Mouse (Mus musculus): ENCODE data around the gene Samd14. TPM values are rescaled to one million over a fixed set of nuclear protein-coding genes. Genes with fewer than 3 reads are reported as not detected.
"Not testable (repeated sequence)": the region's sequence is repeated elsewhere in the genome, so short reads cannot be mapped to it uniquely, and the experiment has no call there.

Samd14 gene
- total RNA-seq, 2 experiments from 2014 or later: 38.2 to 42.8 TPM

DNA sequence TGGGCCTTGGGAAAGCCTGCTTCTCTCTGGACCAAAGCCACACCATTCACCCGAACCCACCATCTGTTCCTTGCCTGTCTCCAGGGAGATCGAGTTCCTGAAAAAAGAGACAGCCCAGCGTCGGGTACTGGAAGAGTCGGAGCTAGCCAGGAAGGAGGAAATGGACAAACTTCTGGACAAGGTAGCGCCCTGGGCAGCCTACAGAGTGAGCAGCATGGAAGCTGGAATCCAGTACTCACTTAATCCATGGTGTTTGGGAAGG is 4.8 kb upstream of the Samd14 start:
- DNase-seq (ENCODE audit: low spot score in 2 of 2): peak in 1 of 2 experiments; percentile 57

DNA sequence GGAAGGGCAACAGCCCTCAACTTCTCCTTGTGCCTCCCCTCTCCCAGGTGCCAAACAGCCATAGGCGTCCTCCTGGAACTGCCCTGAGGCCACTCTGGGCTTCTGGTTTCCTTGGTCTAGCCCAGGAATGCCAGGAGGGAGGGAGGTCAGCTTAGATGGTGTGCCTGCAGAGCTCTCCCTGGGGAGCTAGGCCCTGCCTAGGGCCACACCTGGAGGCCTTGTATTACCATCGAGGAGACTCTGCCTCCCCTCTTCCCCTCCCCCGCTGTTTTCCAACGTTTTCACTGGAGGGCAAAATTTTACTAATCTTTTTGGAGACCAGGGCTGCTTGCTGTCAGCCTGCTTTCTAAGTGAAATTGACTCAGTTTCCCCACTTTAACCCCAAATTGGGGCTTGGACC is 3.6 kb upstream of the Samd14 start:
- DNase-seq (ENCODE audit: low spot score in 2 of 2): no peak

DNA sequence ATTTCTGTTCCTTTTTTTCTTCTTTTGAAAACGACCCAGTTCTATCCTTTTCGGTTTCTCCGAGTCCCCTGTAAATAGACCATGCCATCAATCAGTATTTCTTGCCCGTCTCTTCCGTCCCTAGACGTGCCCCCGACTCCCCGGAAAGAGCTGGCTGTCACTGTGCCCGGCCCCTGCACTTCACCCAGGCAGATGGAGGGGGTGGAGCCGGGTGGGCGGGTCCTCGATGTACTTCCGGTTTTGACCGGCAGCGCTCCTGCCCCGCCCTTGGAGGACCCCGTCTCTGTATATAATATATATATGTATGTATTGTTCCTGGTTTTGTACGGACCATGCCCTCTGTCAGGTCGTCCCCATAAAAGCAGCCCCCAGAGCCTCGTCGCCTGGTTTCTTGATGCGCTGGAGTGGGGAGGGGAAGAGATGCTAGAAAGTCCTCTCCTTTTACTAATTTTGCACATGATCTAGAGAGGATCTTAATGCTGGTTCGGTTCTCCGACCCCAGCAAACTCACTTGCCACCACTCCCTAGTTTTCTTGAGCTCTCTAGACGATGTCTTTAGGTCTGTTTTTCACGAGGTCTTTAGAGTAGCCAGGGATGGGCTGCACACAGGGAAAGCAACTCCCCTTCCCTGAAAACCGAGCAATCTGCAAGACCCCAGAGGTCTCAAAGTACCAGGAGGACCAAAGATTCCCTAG is 3.0 kb upstream of the Samd14 start:
- DNase-seq (ENCODE audit: low spot score in 2 of 2): peak in 1 of 2 experiments; percentile 70

DNA sequence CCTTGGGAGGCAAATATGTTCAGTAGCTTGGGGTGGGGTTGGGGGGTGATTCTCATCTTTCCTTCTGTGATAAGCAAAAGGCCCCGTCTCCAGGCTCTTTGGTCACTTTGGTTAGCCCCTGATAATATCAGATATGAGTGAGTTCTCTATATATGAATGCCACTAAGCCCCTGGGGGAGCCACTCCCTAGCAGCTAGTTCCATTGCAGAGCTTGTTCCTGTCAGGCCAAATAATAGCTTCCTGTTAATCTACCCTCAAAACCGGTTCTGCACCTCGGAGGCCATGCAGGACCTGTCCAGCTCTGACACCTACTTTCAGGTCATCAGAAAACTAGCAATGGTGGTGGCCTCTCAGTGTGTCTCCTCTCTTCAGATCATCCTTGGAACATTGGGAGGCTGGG is 2.3 kb upstream of the Samd14 start:
- no peak for DNase-seq (ENCODE audit: low spot score in 2 of 2)

DNA sequence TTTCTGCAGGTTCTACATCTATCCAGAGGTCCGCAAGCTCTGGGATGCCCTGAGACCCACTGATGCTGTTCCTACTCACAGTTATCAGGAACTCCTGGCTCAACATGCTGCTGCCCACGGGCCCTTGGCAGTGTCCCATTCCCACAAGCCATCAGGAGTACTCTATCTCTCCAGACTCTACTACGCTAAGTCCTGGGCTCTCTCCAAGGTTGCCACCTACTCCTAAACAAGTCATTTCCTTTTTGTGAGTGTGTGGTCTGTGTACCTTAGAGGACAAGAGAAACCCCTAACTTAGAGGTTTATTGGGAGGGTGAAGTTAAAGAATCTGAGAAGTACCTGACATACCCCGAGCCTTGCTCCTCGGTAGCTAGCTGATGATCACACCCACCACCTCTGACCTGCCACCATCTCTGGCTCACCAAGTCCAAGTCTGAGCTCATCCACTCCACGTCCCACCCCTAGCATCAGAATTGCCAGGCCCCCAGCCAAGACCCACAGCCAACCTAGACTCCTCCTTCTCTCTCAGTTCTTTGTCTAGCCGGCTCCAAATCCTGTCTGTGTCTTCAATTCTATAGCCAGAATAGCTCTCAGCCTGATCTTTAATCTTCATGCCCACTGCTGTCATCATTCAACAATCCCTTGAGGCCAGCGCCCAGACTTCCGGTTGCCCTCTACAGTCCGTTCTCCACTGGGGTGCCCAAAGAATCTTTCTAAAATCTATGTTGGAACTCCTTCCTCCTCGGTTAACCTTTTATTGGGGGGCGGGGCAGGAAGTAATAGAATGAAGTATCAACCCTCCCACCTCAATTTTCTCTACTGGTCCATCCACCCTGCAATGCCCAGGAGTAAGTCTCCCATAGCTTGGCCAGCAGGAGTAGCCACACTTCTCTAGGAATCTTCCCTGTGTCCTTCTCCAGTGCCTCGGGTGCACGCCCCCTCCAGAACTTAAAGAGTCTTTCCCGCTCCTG is 734 bp upstream of the Samd14 start:
- no peak for DNase-seq (ENCODE audit: low spot score in 2 of 2)

DNA sequence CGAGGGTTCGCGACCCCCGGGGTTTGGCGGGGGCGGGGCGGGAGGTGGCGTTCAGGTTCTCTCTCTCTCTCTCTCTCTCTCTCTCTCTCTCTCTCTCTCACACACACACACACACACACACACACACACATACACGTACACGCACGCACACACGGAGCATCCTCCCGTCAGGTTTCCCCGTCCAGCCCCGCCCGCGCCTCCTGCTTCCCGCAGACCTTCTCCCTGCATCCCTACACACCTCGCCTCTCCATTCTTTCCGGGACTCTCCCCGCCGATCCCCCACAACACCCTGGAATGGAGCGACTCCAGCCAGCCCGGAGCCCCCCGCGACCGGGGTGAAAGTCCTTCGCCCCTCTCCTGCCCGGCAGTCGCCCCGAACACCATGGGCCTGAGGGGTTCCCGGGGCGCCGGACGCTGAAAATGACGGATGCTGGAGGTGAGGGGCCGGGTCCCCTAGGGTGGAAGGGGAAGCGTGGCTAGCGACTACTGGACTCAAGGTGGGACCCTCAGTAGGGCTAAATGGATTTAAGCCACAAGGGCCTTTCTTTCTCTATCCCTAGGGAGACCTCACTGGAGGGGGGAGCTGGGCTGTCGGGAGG is 561 bp downstream of the Samd14 start:
- DNase-seq (ENCODE audit: low spot score in 2 of 2): no peak

DNA sequence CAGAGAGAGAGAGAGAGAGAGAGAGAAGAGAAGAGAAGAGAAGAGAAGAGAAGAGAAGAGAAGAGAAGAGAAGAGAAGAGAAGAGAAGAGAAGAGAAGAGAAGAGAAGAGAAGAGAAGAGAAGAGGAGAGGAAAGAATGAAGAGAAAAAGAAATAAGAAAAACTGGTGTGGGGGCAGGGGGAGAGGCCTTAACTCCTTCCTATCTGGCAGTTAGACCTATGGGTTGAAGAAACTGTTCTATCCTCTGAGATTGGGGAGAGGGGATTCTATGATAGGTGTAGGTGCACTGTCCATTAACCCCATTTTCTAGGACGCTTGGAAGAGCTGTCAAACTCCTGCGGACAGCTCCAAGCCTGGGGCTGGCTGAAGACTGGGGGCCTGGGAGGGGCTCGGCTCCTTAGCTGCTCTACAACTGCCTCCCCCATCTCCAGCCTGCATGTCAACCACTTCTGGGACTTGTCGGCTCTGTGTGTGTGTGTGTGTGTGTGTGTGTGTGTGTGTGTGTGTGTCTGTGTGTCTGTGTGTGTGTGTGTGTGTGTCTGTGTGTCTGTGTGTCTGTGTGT is 1.2 kb downstream of the Samd14 start:
- DNase-seq (ENCODE audit: low spot score in 2 of 2): not testable (repeated sequence)

DNA sequence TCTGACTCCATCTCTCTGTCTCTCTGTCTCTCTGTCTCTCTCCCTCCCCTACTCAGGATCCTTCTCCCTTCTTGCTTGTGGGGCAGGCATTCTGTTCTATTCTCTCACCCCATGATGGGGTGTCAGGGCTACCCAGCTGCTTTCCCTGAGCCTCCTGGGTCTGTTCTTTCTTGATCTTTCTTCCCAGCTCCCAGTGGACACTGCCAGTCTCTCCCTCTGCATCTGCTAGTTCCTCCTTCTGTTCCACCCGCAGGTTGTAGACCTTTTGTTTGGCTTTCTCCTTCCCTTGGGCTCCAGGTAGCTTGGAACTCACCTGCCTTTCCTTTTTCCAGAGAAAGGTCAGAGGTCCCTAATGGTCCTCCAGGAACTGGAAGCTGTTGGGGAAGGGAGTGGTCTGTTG is 1.7 kb downstream of the Samd14 start:
- no peak for DNase-seq (ENCODE audit: low spot score in 2 of 2)

DNA sequence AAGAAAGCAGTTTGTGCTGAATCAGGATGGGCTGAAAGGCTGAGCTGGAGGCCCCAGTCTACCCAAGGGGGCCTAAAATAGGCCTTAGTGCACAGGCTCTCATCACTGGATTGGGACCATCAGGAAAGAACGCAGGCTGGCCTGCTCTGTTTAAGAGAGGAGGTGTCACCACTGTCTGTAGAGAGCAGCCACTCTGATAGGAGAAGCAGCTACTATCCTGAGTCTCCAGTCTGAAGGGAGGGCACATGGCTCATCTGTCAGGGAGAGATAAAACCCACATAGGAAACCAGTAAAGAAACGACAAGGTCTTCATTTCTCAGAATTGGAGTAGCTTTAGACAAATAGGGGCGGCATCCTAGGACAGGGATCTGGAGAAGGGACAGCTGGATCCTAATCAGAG is 2.4 kb downstream of the Samd14 start:
- DNase-seq (ENCODE audit: low spot score in 2 of 2): no peak

DNA sequence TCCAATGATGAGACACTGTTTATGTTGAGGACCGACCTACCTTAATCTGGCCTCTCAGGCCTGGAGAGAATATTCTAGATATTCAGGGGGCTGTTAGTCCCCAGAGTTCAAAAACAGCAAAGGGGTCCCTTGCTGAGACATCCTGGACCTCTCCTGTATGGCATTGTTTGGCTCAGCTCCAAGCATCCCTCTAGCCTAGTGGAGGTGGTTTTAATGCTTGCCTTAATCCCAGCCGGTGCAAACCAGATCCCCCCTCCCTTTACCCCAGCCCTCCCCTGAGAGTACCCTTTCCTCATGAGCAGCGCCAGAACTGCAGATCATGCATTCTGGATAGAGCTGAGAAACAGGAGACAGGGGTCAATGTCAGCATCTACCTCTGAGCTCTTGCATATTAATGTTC is 2.8 kb downstream of the Samd14 start:
- DNase-seq (ENCODE audit: low spot score in 2 of 2): no peak

DNA sequence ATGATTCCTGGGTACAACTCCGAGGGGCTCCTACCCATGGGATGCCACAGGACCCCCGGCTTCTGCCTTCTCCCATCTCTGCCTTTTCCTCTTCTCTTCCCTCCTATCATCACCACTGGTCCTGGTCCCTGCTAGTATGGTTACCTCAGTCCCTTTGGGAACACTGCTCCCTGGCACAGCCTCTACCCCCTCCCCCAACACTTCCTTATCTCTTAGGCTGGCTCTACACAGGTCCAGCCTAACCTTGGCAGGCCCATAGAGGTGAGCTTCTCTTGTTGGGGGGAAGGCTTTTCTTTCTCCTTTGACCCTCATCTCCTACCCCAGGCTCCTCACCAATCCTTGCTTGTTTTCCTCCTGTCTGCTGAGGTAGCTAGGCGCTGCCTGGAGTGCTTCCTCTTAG is 5.8 kb downstream of the Samd14 start:
- no peak for DNase-seq (ENCODE audit: low spot score in 2 of 2)

DNA sequence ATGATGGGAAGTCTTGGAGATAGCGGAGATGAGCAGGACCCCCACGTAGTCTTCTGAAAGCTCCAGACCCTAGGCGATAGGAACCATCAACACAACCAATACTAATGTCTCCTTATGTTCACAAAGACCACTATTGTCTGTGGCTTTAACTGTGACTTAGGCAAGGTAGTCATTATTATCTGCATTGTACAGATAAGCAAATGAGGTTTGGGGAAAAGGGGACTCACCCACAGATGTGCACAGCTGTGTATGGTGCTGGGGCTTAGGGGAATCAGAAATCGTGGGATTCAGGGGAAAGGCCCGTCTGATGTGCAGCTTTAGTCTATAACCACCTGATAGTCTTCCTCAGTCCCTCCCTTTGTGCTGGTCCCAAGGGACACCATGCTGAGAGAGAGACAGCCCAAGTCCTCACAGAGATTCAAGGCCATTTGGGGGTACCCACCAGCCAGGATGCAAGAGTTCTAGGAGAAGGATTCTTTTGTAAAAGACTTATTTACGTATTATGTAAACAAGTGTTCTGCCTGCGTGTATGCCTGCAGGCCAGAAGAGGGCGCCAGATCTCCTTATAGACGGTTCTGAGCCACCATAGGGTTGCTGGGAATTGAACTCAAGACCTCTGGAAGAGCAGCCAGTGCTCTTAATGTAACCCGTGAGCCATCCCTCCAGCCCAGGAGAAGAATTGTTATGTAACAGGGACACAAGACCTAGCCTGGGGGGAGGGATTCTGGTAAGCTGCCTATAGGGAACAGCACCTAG is 12.7 kb downstream of the Samd14 start:
- no peak for DNase-seq (ENCODE audit: low spot score in 2 of 2)

DNA sequence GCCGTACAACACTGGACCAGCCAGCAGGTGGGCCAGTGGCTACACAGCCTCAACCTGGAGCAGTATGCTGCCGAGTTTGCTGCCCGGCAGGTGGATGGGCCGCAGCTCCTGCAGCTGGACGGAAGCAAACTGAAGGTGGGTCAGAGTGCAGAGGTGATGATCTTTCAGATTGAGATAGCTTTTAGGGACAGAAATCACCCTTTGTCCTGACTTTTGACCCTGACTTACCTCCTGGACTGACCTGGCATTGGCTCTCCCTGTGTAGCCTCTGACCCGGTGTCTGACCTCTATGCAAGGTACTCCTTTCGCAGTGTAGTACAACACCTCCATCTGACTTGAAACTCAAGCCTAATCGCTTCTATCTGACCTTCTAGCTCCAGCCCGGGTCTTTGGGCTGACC is 13.8 kb downstream of the Samd14 start:
- no peak for DNase-seq (ENCODE audit: low spot score in 2 of 2)

DNA sequence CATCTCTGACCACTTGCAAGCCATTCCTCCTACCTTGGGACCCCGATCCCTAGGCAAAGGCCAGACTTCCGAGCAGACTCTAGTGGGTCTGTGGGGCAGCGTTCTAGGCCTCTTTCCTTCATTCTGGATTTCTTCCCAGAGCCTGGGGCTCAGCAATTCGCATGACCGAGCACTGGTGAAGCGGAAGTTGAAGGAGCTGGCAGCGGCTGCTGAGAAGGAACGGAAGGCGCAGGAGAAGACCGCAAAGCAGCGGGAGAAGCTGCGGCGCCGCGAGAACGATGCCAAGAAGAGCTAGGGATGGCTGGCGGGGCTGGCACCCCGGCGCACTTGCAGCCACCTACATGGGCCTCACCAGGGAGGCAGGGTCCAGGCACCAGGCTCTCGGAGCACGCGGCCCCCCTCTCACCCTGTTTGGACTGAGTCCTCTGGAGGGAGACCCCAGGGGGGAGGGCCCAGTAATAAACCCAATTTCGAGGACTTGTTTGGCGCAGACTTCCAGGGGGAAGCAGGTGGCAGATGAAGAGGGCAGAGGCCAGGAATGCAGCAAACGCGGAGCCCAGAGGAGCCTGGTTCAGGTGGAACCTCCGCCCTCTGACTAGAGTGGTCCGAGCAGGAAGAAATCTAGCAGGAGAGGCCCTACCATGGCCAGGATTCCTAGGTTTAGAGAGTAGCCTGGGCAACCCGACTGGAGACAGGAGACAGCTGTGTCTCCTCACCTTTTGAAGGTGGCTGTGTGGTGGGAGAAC is 14.9 kb downstream of the Samd14 start:
- DNase-seq (ENCODE audit: low spot score in 2 of 2): peak in 1 of 2 experiments; percentile 54

DNA sequence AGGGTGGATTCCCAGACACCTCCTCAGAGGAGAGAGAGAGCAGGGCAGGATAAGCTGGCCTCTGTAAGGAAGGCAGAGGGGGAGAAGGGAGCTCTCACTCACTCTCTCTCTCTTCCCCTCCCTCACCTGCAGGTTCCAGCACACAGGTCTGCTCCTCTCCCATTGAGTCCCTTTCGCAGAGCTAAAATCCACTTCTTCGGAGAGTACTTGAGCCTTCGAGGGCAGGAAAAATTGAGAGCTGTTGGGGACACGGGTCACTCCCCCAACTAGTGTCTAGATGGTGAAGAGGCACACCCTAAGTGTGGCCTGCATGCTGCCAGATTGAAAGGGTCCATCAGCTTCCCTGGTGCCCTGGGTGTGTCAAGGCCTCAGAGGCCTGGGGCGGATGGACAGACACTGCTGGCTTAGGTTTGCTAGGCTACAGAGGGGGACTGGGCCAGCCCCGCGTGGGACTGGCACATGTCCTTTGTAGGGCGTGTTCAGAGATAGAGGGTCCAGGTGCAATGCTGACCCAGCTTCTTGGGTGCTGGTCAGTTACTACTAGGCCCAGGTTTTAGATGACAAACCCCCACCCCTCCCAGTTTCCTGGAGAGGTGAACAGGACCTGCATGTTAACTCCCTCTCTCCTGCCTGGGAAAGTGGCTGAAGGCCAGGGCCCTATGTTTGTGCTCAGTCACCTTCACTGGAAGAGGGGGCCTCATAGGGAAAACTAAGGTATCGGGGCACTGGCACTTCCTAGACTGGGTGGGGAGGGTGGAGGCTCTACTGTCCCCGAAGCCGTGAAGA is 15.7 kb downstream of the Samd14 start:
- DNase-seq (ENCODE audit: low spot score in 2 of 2): no peak

DNA sequence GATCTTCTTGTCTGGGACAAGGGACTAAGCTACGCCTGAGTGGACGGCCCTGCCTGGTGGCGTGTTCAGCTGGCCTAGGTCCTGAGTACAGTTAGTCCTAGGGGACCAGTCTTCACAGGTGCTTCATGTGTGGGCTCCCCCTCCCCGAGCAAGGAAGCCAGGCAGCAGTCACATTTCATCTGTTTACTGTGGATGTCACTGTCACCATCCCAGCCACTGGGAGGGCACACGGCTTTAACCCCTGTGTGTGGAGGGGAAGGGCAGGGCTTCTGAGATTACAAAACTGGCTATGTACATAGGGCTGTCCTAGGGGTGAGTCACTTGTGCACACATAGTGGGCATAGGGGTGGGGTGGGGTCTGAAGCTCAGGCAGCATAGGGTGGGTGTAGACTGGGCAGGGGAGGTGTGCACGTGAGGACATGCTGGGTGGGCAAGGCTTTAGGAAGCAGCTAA is 16.4 kb downstream of the Samd14 start:
- DNase-seq (ENCODE audit: low spot score in 2 of 2): no peak

DNA sequence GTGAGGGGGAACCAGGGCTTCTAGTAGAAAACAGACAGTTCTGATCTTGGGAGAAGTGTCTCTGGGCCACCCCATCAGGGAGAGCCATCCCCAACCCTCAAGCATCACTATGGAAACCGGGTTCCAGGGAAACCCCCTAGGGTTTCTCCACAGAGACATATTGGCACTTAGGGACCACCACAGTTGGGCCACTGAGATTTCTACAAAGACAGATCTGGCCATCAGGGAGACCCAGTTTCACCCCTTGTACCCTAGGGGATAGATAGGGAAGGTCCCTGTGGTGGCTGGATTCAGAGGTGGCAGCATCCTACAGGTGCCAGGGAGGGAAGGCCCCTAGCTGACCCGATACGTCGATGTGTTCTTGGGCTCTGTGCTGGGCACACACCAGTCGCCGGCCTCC is 17.2 kb downstream of the Samd14 start:
- no peak for DNase-seq (ENCODE audit: low spot score in 2 of 2)

DNA sequence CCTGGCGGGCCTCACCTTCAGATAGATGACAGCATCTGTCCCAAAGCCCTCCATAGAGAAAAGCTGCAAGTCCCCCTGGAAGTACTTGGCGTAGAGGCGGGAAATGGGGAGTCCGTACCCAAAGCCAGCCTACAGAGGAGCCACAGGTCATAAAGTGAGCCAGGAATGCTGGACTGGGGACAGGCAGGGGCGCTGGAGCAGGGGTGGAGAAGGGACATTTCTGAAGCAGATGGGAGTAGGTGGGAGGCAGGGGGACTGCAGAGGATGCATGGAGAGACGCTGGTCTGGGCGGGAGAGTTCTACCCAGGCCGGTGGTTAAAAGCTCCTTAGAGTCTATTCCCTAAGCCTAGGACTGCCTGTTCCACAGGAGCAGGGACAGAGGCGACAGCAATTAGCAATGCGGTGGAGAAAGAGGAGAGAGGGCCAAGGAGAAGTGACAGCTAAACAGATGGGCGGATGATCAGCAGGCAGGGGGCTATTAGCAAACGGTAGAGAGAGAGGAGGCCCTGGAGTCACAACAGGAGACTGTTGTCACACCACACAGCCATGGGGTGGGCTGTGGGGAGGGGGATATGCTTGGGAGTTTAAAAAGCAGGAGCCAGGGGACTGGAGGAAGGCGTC is 18.3 kb downstream of the Samd14 start:
- no peak for DNase-seq (ENCODE audit: low spot score in 2 of 2)

DNA sequence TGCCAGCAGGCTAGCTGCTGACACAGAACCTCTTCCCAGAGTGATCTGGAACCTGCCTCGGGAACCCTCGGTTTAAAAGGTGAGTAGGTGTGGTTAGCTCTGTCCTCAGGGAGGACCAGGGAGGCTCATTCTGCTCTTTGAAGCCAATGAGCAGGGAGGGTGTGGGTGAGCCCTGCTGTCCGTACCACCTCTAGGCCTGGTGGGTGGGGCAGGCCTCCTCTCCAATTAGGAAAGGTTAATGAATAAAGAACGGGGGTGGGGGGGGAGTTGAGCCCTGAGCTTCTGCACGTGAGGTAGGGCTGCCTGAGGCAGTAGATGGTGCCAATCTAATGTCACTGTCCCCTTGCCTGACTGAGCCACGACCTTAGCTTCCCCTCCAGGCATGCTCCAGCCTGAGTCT is 23.3 kb downstream of the Samd14 start:
- DNase-seq (ENCODE audit: low spot score in 2 of 2): no peak

Data from layer of hippocampus, adult 18-20 months (tissue).